Mouse (Mus musculus): ENCODE data around the gene Eef2. TPM values are rescaled to one million over a fixed set of nuclear protein-coding genes. Genes with fewer than 3 reads are reported as not detected.
A peak's percentile ranks its signal among the peaks of the same experiment; 100 is the strongest.

Gene Eef2
- total and polyA plus RNA-seq, 3 experiments = 1,752 to 4,660 (median 2,649) TPM

DNA sequence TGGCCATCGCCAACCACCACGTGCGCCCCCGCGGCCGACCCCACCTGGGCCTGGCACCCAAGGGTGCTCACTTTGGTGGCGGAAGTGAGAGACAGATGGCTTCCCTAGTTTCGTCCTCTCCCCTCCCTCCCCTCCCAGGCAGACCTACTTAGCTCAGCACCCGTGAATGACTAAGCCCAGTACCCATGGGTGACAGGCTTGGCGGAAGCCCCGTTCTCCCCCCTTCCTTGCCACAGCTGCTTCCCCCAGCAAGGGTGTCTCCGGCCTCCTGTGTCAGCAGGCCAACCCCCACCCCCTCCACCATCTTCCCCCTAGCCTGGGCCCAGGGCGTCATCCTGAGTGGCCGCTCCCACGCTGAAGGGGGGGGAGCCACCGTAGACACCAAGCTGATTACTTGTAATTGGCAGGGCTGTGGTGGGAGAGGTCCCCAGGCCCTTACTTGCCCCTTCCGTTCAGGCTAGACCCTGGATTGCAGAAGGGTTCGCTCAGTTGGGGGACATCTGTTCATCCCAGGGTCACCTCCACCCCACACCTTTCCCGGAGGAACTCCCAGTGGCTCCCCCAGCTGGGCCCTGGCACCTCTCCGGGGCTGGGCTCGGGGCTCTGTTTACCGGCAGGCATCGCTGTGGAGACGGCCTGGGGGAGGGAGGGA lies 38.2 kb upstream of the Eef2 start (continued):
- TF ChIP-seq E2F4 (IDR thresholded peaks at IDR 0.05; ENCODE audit: insufficient replicate concordance, low read depth, low read length) = no peak
- TF ChIP-seq MYC (IDR thresholded peaks at IDR 0.05; ENCODE audit: low read depth, low read length) = 0 out of 2 replicates have a peak, but pooled peaks have one; percentile 8
- TF ChIP-seq SIN3A (IDR thresholded peaks at IDR 0.05; ENCODE audit: low read length) = 0 out of 2 replicates have a peak, but pooled peaks have one; percentile 24
- no peak for TF ChIP-seq NELFE (IDR thresholded peaks at IDR 0.05; ENCODE audit: low read depth, low read length)
- TF ChIP-seq GABPA (IDR thresholded peaks at IDR 0.05; ENCODE audit: insufficient replicate concordance, low read depth, low read length) = no peak
- no peak; the same call in 1 of the 2 replicates for TF ChIP-seq ZMIZ1 (IDR thresholded peaks at IDR 0.05; ENCODE audit: low read depth, low read length)
- no peak for TF ChIP-seq EP300 (IDR thresholded peaks at IDR 0.05; ENCODE audit: low read length)
- peak; percentile 67 for TF ChIP-seq MXI1 (IDR thresholded peaks at IDR 0.05; ENCODE audit: low read depth, low read length)
- peak; percentile 37; the same call in 1 of the 2 replicates for TF ChIP-seq ETS1 (conservative IDR thresholded peaks at IDR 0.05; ENCODE audit: low read depth, low read length)
- TF ChIP-seq POLR2A (IDR thresholded peaks at IDR 0.05; ENCODE audit: low read depth, low read length) = no peak
- TF ChIP-seq CHD1 (IDR thresholded peaks at IDR 0.05; ENCODE audit: low read depth, low read length) = no peak
- 0 out of 2 replicates have a peak, but pooled peaks have one; percentile 35 for TF ChIP-seq IRF4 (IDR thresholded peaks at IDR 0.05; ENCODE audit: low read depth, low read length)
- peak; percentile 63; the same call in 1 of the 2 replicates for TF ChIP-seq ELF1 (IDR thresholded peaks at IDR 0.05; ENCODE audit: low read depth, low read length)
- no peak for TF ChIP-seq RCOR1 (conservative IDR thresholded peaks at IDR 0.05; ENCODE audit: low read depth, low read length)

DNA sequence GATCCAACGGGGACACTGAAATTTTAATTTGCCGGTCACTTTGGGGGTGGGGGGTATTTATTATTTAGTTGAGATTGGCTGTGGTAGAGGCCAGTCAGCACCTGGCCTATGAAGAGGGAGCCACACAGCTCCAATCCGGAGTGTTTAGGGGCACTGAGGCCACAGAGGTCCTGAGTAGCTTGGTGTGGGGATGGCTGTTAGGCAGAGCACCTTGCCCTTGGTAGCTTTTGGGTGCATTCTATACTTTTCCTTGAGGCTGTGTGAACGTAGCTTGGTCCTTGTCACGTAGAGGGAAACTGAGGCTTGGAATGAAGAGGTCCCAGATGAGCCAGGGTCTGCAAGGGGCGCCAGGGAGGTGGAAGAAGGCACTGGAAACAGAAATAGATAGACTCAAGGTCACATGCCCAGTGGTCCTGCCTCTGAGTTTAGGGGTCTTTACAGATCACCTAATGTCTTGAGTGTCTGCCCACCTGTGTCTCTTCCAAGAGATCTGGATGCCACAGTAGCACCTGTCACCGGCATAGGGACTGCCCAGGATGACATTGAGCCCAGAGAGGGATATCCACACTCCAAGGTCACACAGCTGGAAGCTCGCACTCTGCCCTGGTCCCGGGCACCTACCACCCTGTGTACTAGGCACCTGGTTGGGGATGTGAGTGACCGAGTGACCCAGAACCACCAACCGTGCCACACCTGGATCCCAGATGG lies 37.5 kb upstream of the Eef2 start:
- peaks cover 8 to 37% of the 10 kb centered on the region in 2 experiments for H3K36me3 ChIP-seq (replicated peaks in 1 of 2; ENCODE audit: control insufficient read depth in 1 of 2, insufficient read depth in 1 of 2, low read length in 1 of 2)
- peak overlapping the region; percentile 77 for H3K4me2 ChIP-seq (ENCODE audit: insufficient read depth, low read depth, poor library complexity, severe bottlenecking)
- dilution Hi-C loops (cut with MboI; ENCODE audit: extremely low pct_ligation_motif_present, extremely low pct_unique_long_range_greater_than_20kb, low sequenced_read_pairs) (no loop called here), in situ Hi-C loops (cut with MboI; ENCODE audit: low pct_ligation_motif_present, low pct_unique_long_range_greater_than_20kb, low sequenced_read_pairs) (no loop called here)
- H3K27ac ChIP-seq (ENCODE audit: insufficient read depth, low read depth) = no peak overlapping the region
- peaks cover 25 to 64% of the 10 kb centered on the region in 2 experiments for H3K4me1 ChIP-seq (ENCODE audit: control insufficient read depth in 1 of 2, insufficient read depth in 2 of 2)
- H3K4me3 ChIP-seq (replicated peaks in 1 of 3; ENCODE audit: low read depth in 2 of 3, low read length in 2 of 3, poor library complexity in 1 of 3) = peak overlapping the region; percentile 77 to 90 (median 85)
- H3K79me2 ChIP-seq (replicated peaks; ENCODE audit: control insufficient read depth, extremely low read depth, insufficient read depth, poor library complexity, severe bottlenecking) = peaks cover 61% of the 10 kb centered on the region
- H3K27me3 ChIP-seq (replicated peaks) = no peaks in the 10 kb centered on the region
- H3K9me3 ChIP-seq (replicated peaks; ENCODE audit: low read length) = no peaks in the 10 kb centered on the region
- TF ChIP-seq CHD1 (IDR thresholded peaks at IDR 0.05; ENCODE audit: low read depth, low read length) = no peak
- TF ChIP-seq CHD2 (IDR thresholded peaks at IDR 0.05; ENCODE audit: low read length) = no peak
- peak; percentile 24; the same call in 1 of the 2 replicates for TF ChIP-seq SIN3A (IDR thresholded peaks at IDR 0.05; ENCODE audit: low read length)
- no peak for DNase-seq (ENCODE audit: extremely low read depth)
- H3K9ac ChIP-seq (ENCODE audit: insufficient read depth, low read depth) = peak overlapping the region; percentile 96

DNA sequence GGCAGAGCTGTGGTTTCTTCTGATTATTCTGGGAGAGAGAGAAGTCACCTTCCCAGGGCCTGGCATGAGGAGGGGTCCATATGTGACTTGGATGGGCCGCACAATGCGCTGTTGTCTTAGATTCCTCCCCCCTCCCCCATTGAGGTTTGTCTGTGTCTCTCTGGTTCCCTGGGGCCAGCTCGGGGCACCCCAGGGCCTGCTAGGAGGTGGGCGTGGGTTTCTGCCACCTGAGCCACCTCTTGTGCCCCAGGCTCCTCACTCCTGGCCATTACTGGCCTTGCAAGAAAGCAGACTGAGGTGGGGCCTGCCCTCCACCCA lies 36.9 kb upstream of the Eef2 start:
- H3K4me3 ChIP-seq (replicated peaks in 1 of 3; ENCODE audit: low read depth in 2 of 3, low read length in 2 of 3, poor library complexity in 1 of 3) = peak overlapping the region; percentile 77 to 90 (median 85)
- TF ChIP-seq ZC3H11A (IDR thresholded peaks at IDR 0.05; ENCODE audit: low read depth, low read length) (no peak), RCOR1 (conservative IDR thresholded peaks at IDR 0.05; ENCODE audit: low read depth, low read length) (no peak), ELF1 (IDR thresholded peaks at IDR 0.05; ENCODE audit: low read depth, low read length) (no peak), SIN3A (IDR thresholded peaks at IDR 0.05; ENCODE audit: low read length) (0 out of 2 replicates have a peak, but pooled peaks have one; percentile 18), KAT2A (IDR thresholded peaks at IDR 0.05; ENCODE audit: insufficient replicate concordance, low read length) (no peak)
- H3K27ac ChIP-seq (ENCODE audit: insufficient read depth, low read depth) = no peak overlapping the region
- H3K4me2 ChIP-seq (ENCODE audit: insufficient read depth, low read depth, poor library complexity, severe bottlenecking) = peak overlapping the region; percentile 77
- peak overlapping the region; percentile 96; the same call in 1 of the 2 replicates for H3K9ac ChIP-seq (ENCODE audit: insufficient read depth, low read depth)
- in situ Hi-C loops (cut with MboI; ENCODE audit: low pct_ligation_motif_present, low pct_unique_long_range_greater_than_20kb, low sequenced_read_pairs) = no loop called here
- peaks cover 13 to 42% of the 10 kb centered on the region in 2 experiments for H3K36me3 ChIP-seq (replicated peaks in 1 of 2; ENCODE audit: control insufficient read depth in 1 of 2, insufficient read depth in 1 of 2, low read length in 1 of 2)
- DNase-seq (ENCODE audit: extremely low read depth) = no peak
- dilution Hi-C loops (cut with MboI; ENCODE audit: extremely low pct_ligation_motif_present, extremely low pct_unique_long_range_greater_than_20kb, low sequenced_read_pairs) = no loop called here
- peaks cover 23 to 64% of the 10 kb centered on the region in 2 experiments for H3K4me1 ChIP-seq (ENCODE audit: control insufficient read depth in 1 of 2, insufficient read depth in 2 of 2)
- H3K9me3 ChIP-seq (replicated peaks; ENCODE audit: low read length) = no peaks in the 10 kb centered on the region
- no peaks in the 10 kb centered on the region for H3K27me3 ChIP-seq (replicated peaks)
- peaks cover 66% of the 10 kb centered on the region for H3K79me2 ChIP-seq (replicated peaks; ENCODE audit: control insufficient read depth, extremely low read depth, insufficient read depth, poor library complexity, severe bottlenecking)
